Mouse (Mus musculus) MEL (cell line): Measurements from ENCODE around the gene Dhrs11.

ENCODE experiments used
- CTCF ChIP-seq, 3 experiments: IDR thresholded peaks in 2 of 3; conservative IDR thresholded peaks in 1 of 3; 2 replicates each; pipeline ENCODE4 v1.5.1; 2011 to 2012; ENCODE audit warnings: low read length in 3 of 3, low read depth in 2 of 3, mild to moderate bottlenecking in 2 of 3, improper control_type of control experiment in 1 of 3, inconsistent platforms in 1 of 3, mixed read lengths in 1 of 3, moderate library complexity in 1 of 3; ENCODE audit not compliant: control insufficient read depth in 1 of 3, insufficient read depth in 1 of 3, poor library complexity in 1 of 3, severe bottlenecking in 1 of 3
- E2F4 ChIP-seq: IDR thresholded peaks from 2 replicates; pipeline ENCODE4 v1.6.1; 2011; ENCODE audit warnings: low read depth, low read length, improper control_type of control experiment, borderline replicate concordance
- MXI1 ChIP-seq: IDR thresholded peaks from 2 replicates; pipeline ENCODE4 v1.6.1; 2011; ENCODE audit warnings: mild to moderate bottlenecking, low read depth, low read length, improper control_type of control experiment
- POLR2A ChIP-seq, 2 experiments: IDR thresholded peaks; 2 replicates each; pipeline ENCODE4 v1.6.1; 2011 to 2012; ENCODE audit warnings: low read length in 2 of 2, mild to moderate bottlenecking in 2 of 2, control low read depth in 1 of 2, improper control_type of control experiment in 1 of 2, low read depth in 1 of 2, moderate library complexity in 1 of 2; ENCODE audit not compliant: control insufficient read depth in 1 of 2, insufficient read depth in 1 of 2, poor library complexity in 1 of 2
- SMC3 ChIP-seq: IDR thresholded peaks from 2 replicates; pipeline ENCODE4 v1.6.1; 2011; ENCODE audit warnings: low read depth, low read length, improper control_type of control experiment
- TAL1 ChIP-seq: IDR thresholded peaks from 2 replicates; pipeline ENCODE4 v1.6.1; 2012; ENCODE audit warnings: mild to moderate bottlenecking, inconsistent platforms, low read length, moderate library complexity, mixed read lengths
- UBTF ChIP-seq: IDR thresholded peaks from 2 replicates; pipeline ENCODE4 v1.6.1; 2012; ENCODE audit warnings: low read depth, mild to moderate bottlenecking, inconsistent platforms, low read length, improper control_type of control experiment, moderate library complexity, borderline replicate concordance; ENCODE audit not compliant: insufficient read depth
- USF1 ChIP-seq: IDR thresholded peaks from 2 replicates; pipeline ENCODE4 v1.6.1; 2014; ENCODE audit warnings: low read depth, mild to moderate bottlenecking, inconsistent platforms, low read length, improper control_type of control experiment, moderate library complexity

- TF ChIP-seq POLR2A (IDR thresholded peaks at IDR 0.05; ENCODE audit: control insufficient read depth in 1 of 2, insufficient read depth in 1 of 2, low read depth in 1 of 2, low read length in 2 of 2, poor library complexity in 1 of 2): no peak; a peak in 2 of 4 replicates
- TF ChIP-seq SMC3: no peak; the same call in 1 of the 2 replicates
- TF ChIP-seq UBTF: no peak
- no peak for TF ChIP-seq CTCF (IDR thresholded peaks at IDR 0.05 in 2 of 3, conservative IDR thresholded peaks at IDR 0.05 in 1 of 3; ENCODE audit: control insufficient read depth in 1 of 3, insufficient read depth in 1 of 3, low read depth in 2 of 3, low read length in 3 of 3, poor library complexity in 1 of 3, severe bottlenecking in 1 of 3)
- TF ChIP-seq USF1: no peak
- no peak for TF ChIP-seq E2F4
- TF ChIP-seq MXI1: peak; percentile 33; the same call in 1 of the 2 replicates
- TF ChIP-seq TAL1: no peak
Observed at GRCm38 (mm10) chr11:84871046-84871445, 42.3 kb upstream of the Dhrs11 start.
